Mouse (Mus musculus): Measurements from ENCODE around the gene Hoxd8. TPM values are rescaled to one million over a fixed set of nuclear protein-coding genes. Genes with fewer than 3 reads are reported as not detected.

The Hoxd8 gene
- polyA plus RNA-seq, 1 experiment from 2014 or later: 1.5 TPM

DNA sequence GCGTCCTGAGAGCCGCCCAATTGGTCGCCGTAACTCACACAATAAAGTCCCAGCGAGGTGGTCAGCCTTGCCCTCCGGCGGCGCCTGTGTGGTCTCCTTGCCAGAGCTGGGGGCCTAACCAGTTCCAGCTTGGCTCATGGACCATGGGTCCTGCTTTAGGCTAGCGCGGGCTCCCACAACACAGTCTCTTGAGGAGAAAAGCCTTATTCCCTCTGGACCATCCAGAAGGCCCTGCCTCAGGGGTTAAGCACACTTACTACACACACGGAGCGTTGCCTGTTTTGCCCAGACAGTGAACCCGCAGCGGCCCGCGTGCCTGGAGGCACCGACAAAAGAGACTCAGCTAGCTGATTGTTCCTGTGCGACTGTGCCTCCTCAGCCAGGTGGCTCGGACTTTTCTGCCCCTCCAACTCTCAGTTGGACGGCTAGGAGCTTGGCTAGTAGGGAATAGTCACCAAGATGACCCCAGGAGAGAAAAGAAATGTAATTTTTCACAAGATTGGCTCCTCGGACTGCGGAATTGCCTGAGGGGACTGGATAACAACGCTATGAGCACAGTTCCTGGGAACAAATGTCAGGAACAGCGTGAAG lies 30.5 kb upstream of the Hoxd8 start:
- no peaks in the 10 kb centered on the region for H3K36me3 ChIP-seq
- peaks cover 100% of the 10 kb centered on the region for H3K27me3 ChIP-seq
- H3K4me2 ChIP-seq: no peak overlapping the region
- no peak overlapping the region for H3K27ac ChIP-seq
- under 1% methylated on average over 24 of the region's 24 CpGs for WGBS
- no peaks in the 10 kb centered on the region for H3K9me3 ChIP-seq
- no peak overlapping the region for H3K9ac ChIP-seq
- peaks cover 4% of the 10 kb centered on the region for H3K4me1 ChIP-seq (replicated peaks)
- no peak overlapping the region for H3K4me3 ChIP-seq
- no peak for ATAC-seq (ENCODE audit: low FRiP score)

DNA sequence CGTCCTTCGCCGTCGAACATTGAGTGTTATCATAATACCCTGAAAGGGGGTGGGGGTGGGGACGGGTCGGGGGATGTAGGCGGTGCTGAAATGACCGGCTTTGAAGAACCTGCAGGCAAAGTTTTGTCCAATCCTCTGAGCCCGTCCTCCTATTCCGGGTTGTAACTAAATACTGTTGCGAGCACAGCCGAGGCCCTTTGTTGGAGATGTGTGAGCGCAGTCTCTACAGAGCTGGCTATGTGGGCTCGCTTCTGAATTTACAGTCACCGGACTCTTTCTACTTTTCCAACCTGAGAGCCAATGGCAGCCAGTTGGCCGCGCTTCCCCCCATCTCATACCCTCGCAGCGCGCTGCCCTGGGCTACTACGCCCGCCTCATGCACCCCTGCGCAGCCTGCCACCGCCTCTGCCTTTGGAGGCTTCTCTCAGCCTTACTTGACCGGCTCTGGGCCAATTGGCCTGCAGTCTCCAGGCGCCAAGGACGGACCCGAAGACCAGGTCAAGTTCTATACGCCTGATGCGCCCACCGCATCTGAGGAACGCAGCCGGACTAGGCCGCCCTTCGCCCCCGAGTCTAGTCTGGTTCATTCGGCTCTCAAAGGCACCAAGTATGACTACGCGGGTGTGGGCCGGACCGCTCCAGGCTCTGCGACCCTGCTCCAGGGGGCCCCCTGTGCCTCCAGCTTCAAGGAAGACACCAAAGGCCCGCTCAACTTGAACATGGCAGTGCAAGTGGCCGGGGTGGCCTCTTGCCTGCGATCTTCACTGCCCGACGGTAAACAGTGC lies 29.3 kb upstream of the Hoxd8 start, which contains the start of gene Hoxd12:
Hoxd12 (plus strand) TSS at position 133 of the 785 bp plus-strand sequence.
- Histone ChIP-seq H3K4me2 (no peak within 1 kb of the TSS), H3K27me3 (peaks cover 100% of the 10 kb centered on the region), H3K36me3 (no peaks in the 10 kb centered on the region), H3K9ac (no peak within 1 kb of the TSS), H3K9me3 (no peaks in the 10 kb centered on the region), H3K27ac (no peak within 1 kb of the TSS), H3K4me3 (no peak within 1 kb of the TSS), H3K4me1 (replicated peaks) (peaks cover 4% of the 10 kb centered on the region)
- no peak for ATAC-seq (ENCODE audit: low FRiP score)
- whole genome bisulfite sequencing: 2% methylated on average over 47 of the region's 47 CpGs

DNA sequence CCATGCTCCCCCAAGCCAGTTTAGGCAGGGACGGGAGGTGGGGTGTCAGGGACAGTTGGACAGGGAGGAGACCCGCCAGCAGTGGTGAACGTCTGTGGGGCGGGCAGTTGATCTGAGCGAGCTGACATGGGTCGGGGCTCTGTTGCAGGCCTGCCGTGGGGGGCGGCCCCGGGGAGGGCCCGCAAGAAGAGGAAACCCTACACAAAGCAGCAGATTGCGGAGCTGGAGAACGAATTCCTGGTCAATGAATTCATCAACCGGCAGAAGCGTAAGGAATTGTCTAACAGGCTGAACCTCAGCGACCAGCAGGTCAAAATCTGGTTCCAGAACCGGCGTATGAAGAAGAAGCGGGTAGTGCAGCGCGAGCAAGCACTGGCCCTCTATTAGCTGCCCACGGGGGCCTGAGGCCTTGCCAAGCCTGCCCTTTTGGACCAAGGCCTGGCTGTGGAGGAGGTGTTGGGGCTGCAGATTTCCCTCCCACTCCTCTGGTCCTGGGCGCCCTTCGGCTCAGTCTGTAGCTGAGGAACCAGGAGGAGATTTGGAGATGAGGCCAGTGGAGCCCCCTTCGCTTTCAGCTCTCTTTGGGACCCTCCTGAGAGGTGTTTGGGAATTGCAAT lies 28.6 kb upstream of the Hoxd8 start:
- Histone ChIP-seq H3K4me2 (no peak overlapping the region), H3K4me3 (no peak overlapping the region), H3K36me3 (no peaks in the 10 kb centered on the region), H3K9me3 (no peaks in the 10 kb centered on the region), H3K4me1 (replicated peaks) (peaks cover 4% of the 10 kb centered on the region), H3K9ac (no peak overlapping the region), H3K27ac (no peak overlapping the region), H3K27me3 (peaks cover 100% of the 10 kb centered on the region)
- 7% methylated on average over 23 of the region's 24 CpGs for WGBS
- ATAC-seq (ENCODE audit: low FRiP score): no peak

DNA sequence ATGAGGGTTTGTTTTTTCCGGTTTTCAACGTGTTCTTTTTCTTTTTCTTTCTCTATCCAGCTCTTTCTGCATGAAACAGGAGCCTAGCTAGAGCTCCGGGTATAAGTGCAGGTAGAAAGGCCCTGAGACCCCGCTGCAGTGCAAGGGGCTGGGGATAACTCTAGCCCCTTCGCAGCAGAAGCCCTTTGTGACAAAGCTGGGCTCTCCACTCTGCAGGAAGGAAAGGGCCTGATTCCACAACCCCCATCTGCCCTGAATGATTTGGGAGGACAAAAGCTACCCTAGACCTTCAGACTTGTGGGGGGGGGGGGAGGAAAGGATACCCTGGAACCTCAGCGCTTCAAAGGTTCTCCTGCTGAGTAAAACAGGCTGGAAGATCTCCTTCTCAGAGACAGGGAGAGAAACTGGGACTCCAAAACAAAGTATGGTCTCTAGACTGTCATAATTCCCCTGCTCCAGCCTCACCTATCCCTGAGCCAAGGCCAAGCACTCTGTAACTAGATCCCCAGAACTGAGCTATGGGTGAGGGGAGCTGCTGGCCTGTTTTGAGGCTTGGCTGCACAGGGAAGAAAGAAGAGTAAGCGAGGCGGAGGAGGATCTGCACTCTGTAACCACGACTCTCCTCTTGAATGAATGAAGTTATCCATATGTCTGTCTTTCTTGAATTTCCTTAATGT lies 27.9 kb upstream of the Hoxd8 start:
- no peaks in the 10 kb centered on the region for H3K36me3 ChIP-seq
- H3K4me1 ChIP-seq (replicated peaks): peaks cover 4% of the 10 kb centered on the region
- no peak overlapping the region for H3K27ac ChIP-seq
- no peaks in the 10 kb centered on the region for H3K9me3 ChIP-seq
- no peak overlapping the region for H3K9ac ChIP-seq
- H3K4me2 ChIP-seq: no peak overlapping the region
- H3K27me3 ChIP-seq: peaks cover 100% of the 10 kb centered on the region
- no peak overlapping the region for H3K4me3 ChIP-seq
- ATAC-seq (ENCODE audit: low FRiP score): no peak
- WGBS: 7% methylated on average over 9 of the region's 9 CpGs

DNA sequence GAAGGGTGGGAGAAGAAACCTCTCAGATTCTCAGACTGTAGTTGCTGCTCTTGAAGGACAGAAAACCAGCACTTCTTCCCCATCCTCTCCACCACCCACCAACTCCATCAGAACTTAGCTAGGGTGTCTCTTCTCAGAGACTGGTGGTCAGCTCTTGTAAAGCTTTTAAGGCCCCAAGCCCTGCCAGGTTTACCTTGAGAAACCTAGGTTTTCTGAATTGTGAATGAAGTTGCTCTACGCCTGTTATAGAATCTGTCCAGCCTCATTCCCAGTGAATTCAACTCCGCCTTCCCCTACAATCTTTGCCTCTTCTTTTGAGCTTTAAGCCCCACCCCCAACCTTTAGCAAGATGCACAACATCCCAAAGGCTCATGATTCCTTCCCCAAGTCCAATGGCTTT lies 27.3 kb upstream of the Hoxd8 start:
- ATAC-seq (ENCODE audit: low FRiP score): no peak
- 6% methylated on average over 2 of the region's 2 CpGs for WGBS
- no peak overlapping the region for H3K27ac ChIP-seq
- no peak overlapping the region for H3K4me2 ChIP-seq
- no peak overlapping the region for H3K9ac ChIP-seq
- H3K36me3 ChIP-seq: no peaks in the 10 kb centered on the region
- peaks cover 10% of the 10 kb centered on the region for H3K4me1 ChIP-seq (replicated peaks)
- peaks cover 100% of the 10 kb centered on the region for H3K27me3 ChIP-seq
- H3K4me3 ChIP-seq: no peak overlapping the region
- no peaks in the 10 kb centered on the region for H3K9me3 ChIP-seq

DNA sequence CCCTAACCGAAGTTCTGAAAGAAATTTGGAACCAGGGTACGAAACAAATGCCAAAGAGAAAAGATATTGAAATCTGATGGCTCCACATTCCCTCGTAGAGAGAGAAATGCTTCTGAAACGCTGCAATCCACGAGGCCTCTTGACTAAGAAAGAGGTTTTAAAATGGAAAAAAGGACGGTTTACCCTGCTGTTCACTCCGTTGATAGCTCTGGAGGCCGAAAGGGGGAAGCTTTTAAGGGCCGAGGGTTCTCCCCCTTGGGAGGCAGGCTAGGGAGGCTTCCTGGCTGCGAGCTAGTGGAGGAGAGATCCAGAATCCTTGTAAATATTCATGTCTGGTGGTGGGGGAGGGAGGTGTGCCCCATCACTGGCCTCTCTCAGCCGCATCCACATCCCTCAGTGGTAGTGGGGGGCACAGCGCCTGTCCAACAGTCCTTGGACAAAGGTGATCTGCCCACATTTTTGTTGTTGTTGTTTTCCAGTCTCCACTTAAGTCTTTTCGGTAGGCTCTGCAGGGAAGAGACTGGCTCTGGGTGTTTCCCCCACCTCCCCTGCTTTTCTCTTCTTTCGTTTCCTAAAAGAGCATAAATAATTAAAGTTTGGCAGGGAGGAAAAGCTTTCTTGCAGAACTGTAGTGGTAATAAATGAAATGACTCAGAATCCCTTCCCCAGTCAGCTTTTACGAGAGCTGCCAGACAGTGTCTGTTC lies 25.4 kb upstream of the Hoxd8 start, which contains the start of gene Hoxd11:
Hoxd11 (plus strand) TSS at position 667 of the 705 bp plus-strand sequence.
- H3K27ac ChIP-seq: no peak within 1 kb of the TSS
- H3K9me3 ChIP-seq: no peaks in the 10 kb centered on the region
- peaks cover 13% of the 10 kb centered on the region for H3K4me1 ChIP-seq (replicated peaks)
- H3K27me3 ChIP-seq: peaks cover 100% of the 10 kb centered on the region
- no peak within 1 kb of the TSS for H3K4me3 ChIP-seq
- no peak for ATAC-seq (ENCODE audit: low FRiP score)
- no peaks in the 10 kb centered on the region for H3K36me3 ChIP-seq
- H3K4me2 ChIP-seq: no peak within 1 kb of the TSS
- H3K9ac ChIP-seq: no peak within 1 kb of the TSS
- WGBS: 2% methylated on average over 15 of the region's 15 CpGs

DNA sequence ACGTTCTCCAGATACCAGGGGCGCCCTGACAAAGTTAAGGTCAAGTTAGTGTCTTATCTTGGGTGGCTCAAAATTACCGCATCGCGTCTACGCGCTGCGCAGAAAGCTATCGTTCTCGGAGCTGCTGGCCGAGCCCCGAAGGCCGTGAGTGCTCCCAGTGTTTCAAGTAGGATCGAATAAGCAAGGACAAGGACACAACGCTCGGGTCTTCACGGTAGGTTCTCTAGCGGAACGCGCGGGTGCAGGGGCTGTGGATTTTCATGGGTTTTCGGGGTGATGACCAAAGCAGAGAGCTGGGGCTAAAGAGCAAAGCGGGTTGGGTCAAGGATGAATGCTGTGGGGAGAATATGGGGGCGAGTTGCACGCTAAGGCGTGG lies 24.8 kb upstream of the Hoxd8 start:
- ATAC-seq (ENCODE audit: low FRiP score): no peak
- no peak overlapping the region for H3K4me3 ChIP-seq

DNA sequence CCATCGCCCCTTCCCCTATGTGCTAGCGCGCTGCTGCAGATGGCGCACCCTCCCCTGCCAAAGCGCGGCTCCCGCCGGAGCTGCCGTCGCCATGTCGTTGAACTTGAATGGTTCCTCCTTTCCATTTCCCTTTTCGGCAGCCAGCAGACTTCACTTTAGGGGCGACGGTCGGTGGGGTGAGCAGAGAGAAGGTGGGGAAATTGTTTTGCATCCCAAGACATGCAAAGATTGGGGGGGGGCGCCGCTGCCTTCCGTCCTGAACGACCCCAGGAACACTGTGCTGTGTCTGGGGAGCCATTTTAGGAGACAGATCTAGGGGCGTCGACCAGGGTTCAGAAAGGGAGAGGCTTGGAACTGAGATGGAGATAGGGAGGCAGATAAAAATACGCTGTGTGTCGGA lies 24.4 kb upstream of the Hoxd8 start:
- ATAC-seq (ENCODE audit: low FRiP score): no peak; the same call in 1 of the 2 replicates
- H3K4me2 ChIP-seq: no peak overlapping the region
- no peak overlapping the region for H3K9ac ChIP-seq
- H3K27me3 ChIP-seq: peaks cover 100% of the 10 kb centered on the region
- no peaks in the 10 kb centered on the region for H3K36me3 ChIP-seq
- H3K9me3 ChIP-seq: no peaks in the 10 kb centered on the region
- H3K4me3 ChIP-seq: no peak overlapping the region
- H3K4me1 ChIP-seq (replicated peaks): peaks cover 13% of the 10 kb centered on the region
- H3K27ac ChIP-seq: no peak overlapping the region
- 1% methylated on average over 23 of the region's 23 CpGs for WGBS

More for the DNA sequence above, 24.8 kb upstream of the Hoxd8 start:
- H3K36me3 ChIP-seq: no peaks in the 10 kb centered on the region
- H3K27me3 ChIP-seq: peaks cover 100% of the 10 kb centered on the region
- H3K27ac ChIP-seq: no peak overlapping the region
- no peak overlapping the region for H3K4me2 ChIP-seq
- peaks cover 13% of the 10 kb centered on the region for H3K4me1 ChIP-seq (replicated peaks)
- under 1% methylated on average over 26 of the region's 26 CpGs for WGBS
- no peaks in the 10 kb centered on the region for H3K9me3 ChIP-seq
- H3K9ac ChIP-seq: no peak overlapping the region

DNA sequence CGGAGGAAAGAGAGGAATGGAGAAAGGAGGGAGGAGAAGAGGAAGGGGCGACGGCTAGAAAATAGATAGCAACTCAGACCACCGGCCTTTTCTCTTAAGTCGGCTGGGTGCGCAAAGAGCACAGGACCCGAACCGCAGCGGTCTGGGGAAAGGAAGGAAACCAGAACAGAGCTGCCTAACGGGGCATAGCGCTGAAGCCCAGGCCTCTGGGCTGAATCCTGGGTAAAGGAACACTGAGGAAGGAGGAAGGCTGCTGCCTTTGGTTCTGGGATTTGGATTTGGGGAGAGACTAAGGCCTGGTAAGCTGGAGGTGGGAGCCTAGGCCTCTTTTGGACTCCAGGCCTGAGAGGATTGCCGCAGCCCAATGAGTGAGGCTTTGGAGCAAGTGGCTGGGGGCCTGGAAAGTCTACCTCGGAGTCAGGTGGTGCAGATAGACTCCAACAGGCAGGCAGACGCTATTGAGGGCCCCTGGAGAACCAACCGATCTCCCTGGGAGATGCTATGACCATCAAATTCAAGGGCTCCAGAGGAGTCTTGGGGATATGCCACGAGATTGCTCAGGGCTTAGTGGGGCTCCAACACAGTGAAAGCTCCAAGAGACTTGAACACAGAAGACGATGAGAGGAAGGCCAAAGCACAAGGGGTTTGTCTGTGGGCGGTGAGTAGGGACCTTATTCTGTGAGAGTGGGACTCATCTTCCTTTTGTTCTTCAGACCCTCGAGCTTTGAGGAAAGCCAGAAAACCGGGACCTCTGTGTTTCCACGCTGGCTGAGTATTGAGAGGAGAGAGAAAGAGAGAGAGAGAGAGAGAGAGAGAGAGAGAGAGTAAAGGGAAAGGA lies 23.6 kb upstream of the Hoxd8 start:
- Histone ChIP-seq H3K36me3 (no peaks in the 10 kb centered on the region), H3K27me3 (peaks cover 100% of the 10 kb centered on the region), H3K4me3 (no peak overlapping the region), H3K27ac (no peak overlapping the region), H3K4me2 (no peak overlapping the region), H3K4me1 (replicated peaks) (peaks cover 13% of the 10 kb centered on the region), H3K9ac (no peak overlapping the region), H3K9me3 (no peaks in the 10 kb centered on the region)
- WGBS: 1% methylated on average over 21 of the region's 21 CpGs
- no peak for ATAC-seq (ENCODE audit: low FRiP score)

DNA sequence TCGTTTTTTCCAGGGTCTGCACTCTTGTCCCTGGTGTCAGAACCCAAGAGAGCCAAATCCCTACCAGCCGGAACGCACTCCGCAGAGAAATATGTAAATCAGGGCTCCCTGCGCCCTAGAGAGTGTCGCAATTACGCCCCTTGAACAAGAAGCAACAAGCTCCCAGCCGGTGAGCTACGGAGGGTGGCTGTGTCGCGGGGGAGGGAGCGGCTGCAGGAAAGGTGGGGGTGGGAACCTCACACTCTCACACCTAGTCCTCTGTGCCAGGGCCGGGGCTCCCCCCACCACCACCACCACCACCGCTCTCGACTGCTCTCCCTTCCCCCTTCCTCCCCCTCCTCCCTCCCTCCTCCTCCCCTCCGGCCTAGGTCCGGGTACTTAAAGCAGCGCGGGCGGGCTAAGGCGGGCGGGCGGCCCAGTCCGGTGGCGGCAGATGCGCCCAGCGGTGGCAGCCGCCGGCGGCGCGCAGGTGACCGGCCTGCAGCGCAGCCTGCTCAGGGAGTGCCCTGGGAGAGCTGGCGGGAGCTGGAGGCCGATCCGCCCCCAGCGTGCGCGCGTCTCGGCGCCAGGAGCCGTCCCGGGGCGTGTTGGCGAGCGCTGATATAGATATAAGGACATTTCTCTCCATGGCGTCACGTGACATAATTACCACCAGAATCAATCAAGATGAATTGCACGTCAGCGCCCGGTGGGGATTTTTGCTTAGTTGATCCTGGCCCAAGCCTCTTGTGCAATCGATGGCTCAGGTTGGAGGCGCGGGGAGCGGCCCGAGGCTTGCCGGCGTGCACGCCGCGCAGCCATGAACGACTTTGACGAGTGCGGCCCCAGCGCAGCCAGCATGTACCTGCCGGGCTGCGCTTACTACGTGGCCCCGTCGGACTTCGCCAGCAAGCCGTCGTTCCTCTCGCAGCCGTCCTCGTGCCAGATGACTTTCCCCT lies 22.6 kb upstream of the Hoxd8 start:
- Histone ChIP-seq H3K9ac (no peak overlapping the region), H3K27me3 (peaks cover 98% of the 10 kb centered on the region), H3K27ac (no peak overlapping the region), H3K4me2 (no peak overlapping the region), H3K36me3 (no peaks in the 10 kb centered on the region), H3K4me1 (replicated peaks) (peaks cover 13% of the 10 kb centered on the region), H3K4me3 (peak overlapping the region; percentile 20), H3K9me3 (no peaks in the 10 kb centered on the region)
- ATAC-seq (ENCODE audit: low FRiP score): no peak
- under 1% methylated on average over 77 of the region's 78 CpGs for WGBS
